Mouse (Mus musculus): ENCODE measurements around the gene Gm12790. TPM values are rescaled to one million over a fixed set of nuclear protein-coding genes. Genes with fewer than 3 reads are reported as not detected.
"Not testable (repeated sequence)": the region's sequence is repeated elsewhere in the genome, so short reads cannot be mapped to it uniquely, and the experiment has no call there.

Gene Gm12790
- total RNA-seq (2015; ENCODE audit: low replicate concordance) (not detected in 2 replicates), total RNA-seq (2017; ENCODE audit: low replicate concordance) (not detected in 2 replicates)

DNA sequence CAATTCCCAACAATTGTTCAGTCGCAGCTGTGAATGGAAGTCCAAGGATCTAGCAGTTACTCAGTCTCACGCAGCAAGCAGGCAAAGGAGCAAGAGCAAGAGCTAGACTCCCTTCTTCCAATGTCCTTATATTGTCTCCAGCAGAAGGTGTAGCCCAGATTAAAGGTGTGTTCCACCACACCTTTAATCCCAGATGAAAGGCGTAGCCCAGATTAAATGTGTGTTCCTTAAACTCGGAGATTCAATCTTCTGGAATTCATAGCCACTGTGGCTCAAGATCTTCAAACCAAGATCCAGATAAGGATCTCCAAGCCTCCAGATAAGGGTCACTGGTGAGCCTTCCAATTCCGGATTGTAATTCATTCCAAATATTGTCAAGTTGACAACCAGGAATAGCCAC lies at the start of gene Gm12790:
Gm12790 (minus strand) TSS at position 101 of the 400 bp plus-strand sequence.
- ATAC-seq (replicated peaks; ENCODE audit: low FRiP score, poor library complexity, severe bottlenecking) = not testable (repeated sequence)

DNA sequence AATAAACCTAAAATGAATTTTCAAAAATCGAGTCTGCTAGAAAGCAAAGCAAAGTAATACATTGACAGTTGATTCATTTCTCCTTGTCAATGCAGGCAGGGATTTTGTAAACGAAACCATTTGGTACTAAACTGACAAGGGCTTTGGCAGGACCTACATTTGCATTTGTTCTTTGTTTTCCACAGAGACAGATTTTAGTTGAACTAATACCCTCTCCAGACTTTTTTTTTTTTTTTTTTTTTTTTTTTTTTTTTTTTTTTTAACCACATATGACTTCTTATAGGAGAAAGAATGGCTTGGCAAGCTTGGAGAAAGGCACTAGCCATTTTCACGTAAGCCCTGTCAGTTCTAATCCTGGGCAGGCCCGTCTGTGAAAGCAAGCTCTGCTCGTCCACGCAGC lies 45.8 kb upstream of the Gm12790 start:
- no peak for ATAC-seq (replicated peaks; ENCODE audit: low FRiP score, poor library complexity, severe bottlenecking)

DNA sequence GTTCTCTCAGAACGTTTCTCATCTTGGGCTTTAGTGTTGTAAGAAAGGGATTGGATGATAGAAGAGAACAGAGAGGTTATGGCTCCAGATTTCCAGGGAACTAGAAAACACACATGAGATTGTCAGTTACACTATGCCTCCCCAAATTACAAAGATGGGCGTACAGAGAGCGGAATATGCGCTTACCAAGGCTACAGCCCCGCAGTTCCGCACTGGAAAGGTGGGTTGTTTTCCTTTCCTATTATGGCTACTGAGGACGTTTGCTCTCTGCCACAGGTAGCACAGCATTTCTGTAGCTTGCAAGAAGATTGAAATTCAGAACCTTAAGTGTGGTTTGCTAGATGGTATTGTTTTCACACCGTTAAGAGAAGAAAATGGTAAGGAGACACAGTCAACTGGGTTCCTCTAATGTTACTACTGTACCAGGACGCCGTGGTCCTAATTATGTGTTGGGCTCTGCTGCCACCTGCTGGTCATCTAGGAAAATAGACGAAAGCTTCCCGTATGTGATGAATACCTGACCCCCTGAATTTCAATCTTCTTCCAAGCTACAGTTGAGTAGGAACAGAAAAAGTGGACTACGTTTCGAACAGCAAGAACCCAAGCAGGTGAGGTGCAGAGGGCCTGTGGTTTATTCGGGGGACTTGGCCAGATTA lies 17.5 kb upstream of the Gm12790 start:
- no peak for ATAC-seq (replicated peaks; ENCODE audit: low FRiP score, poor library complexity, severe bottlenecking)

DNA sequence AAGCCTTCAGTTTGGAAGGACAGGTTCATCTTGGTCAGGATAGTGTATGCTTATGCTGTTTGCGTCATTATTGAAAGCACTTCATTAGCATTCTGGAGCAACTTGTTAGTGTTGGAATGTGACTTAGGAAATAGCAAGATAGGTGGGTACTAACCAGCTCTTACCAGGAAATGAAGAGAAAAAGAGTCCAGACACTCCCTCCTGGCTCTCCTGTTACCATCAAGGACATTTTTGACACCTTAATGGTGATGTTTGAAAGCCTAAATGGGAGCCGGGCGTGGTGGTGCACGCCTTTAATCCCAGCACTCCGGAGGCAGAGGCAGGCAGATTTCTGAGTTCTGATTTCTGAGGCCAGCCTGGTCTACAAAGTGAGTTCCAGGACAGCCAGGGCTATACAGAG lies 16.6 kb upstream of the Gm12790 start:
- ATAC-seq (replicated peaks; ENCODE audit: low FRiP score, poor library complexity, severe bottlenecking) = no peak

DNA sequence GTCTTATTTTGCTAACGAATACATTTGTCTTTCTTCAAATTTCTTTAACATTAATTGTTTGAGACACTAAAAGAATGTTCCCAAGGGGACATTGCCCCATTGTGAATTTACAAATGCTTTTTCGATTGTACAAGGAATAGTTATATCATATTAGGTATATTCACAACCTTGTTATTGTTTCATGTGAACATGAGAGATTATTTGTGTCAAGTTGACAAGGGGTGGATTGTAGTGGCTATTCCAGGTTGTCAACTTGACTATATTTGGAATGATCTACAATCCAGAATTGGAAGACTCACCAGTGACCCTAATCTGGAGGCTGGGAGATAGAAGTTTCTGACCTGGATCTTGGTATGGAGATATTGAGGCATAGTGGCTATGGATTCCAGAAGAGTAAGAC lies 5.5 kb upstream of the Gm12790 start, which contains the start of gene Gm12789:
Gm12789 (plus strand) TSS at position 301 of the 400 bp plus-strand sequence.
- not testable (repeated sequence) for ATAC-seq (replicated peaks; ENCODE audit: low FRiP score, poor library complexity, severe bottlenecking)

DNA sequence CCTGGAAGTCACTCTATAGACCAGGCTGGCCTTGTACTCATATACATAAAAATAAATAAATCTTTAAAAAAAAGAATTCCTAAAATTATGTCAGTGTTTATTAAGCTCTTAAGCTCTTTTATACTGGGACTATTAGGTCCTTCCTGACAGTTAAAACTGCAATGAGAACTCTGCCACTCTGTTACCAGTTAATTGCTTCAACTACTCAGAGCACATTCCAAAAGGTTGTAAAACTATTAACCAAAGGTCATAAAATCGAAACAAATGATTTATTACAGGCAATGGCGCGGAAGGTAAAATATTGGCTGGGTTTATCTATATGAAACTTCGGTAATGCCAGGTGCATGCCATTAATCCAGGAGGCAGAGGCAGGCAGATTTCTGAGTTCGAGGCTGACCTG lies 4.8 kb upstream of the Gm12790 start:
- ATAC-seq (replicated peaks; ENCODE audit: low FRiP score, poor library complexity, severe bottlenecking) = no peak

DNA sequence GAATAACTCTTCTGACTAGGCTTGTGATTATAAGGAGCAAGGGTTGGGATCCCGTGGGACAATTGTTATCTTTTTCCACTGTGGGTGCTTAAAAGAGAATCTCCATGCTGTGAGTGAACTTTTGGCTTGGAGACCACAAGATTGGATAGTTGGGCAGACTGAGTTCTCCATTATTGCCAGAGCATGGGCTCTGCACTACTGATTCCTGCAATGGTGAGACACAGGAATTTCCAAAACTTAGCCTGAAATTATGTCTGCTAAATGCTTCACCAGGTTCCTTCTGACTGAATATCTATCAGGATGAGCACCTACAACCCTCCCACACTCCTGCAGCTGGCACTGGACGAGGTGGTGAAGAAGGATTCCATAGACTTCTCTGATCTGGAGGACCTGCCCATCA lies 40.7 kb downstream of the Gm12790 start, which contains the start of gene Gm12794:
Gm12794 (plus strand) TSS at position 301 of the 400 bp plus-strand sequence.
- ATAC-seq (replicated peaks; ENCODE audit: low FRiP score, poor library complexity, severe bottlenecking) = not testable (repeated sequence)

Other genes starting within 250 kb of the Gm12790 start
- gene B020004J07Rik, start 137.0 kb downstream of the Gm12790 start, total RNA-seq (2015; ENCODE audit: low replicate concordance) = not detected in 2 replicates
- not detected in 2 replicates for gene B020004J07Rik, start 137.0 kb downstream of the Gm12790 start, total RNA-seq (2017; ENCODE audit: low replicate concordance)
- gene C130073F10Rik, start 87.3 kb downstream of the Gm12790 start, total RNA-seq (2015; ENCODE audit: low replicate concordance) = not detected in 2 replicates
- gene C130073F10Rik, start 87.3 kb downstream of the Gm12790 start, total RNA-seq (2017; ENCODE audit: low replicate concordance) = not detected in 2 replicates
- gene Gm12800, start 71.9 kb downstream of the Gm12790 start, total RNA-seq (2015; ENCODE audit: low replicate concordance) = not detected in 2 replicates
- not detected in 2 replicates for gene Gm12800, start 71.9 kb downstream of the Gm12790 start, total RNA-seq (2017; ENCODE audit: low replicate concordance)
- not detected in 2 replicates for gene Gm12794, start 40.6 kb downstream of the Gm12790 start, total RNA-seq (2015; ENCODE audit: low replicate concordance)
- not detected in 2 replicates for gene Gm12794, start 40.6 kb downstream of the Gm12790 start, total RNA-seq (2017; ENCODE audit: low replicate concordance)
- gene Gm12789, start 5.6 kb upstream of the Gm12790 start, total RNA-seq (2015; ENCODE audit: low replicate concordance) = not detected in 2 replicates
- gene Gm12789, start 5.6 kb upstream of the Gm12790 start, total RNA-seq (2017; ENCODE audit: low replicate concordance) = not detected in 2 replicates
- gene Pde4b, start 106.5 kb upstream of the Gm12790 start, total RNA-seq (2015; ENCODE audit: low replicate concordance) = 4.0 and 5.4 TPM in 2 replicates
- 2.3 and 3.5 TPM in 2 replicates for gene Pde4b, start 106.5 kb upstream of the Gm12790 start, total RNA-seq (2017; ENCODE audit: low replicate concordance)